Mouse (Mus musculus) megakaryocyte, embryonic 14.5 days (primary cell): ENCODE measurements at regions not wholly inside any gene's neighbourhood (a gene's known extent, or its start where the extent isn't known, plus 50 kb on each side); places are given as distances from the start of the nearest gene placed in this dataset.

ENCODE experiments used
- H3K27me3 ChIP-seq: replicated peaks from 2 replicates; pipeline ENCODE3; 2012; ENCODE audit warnings: inconsistent platforms
- H3K36me3 ChIP-seq: replicated peaks from 2 replicates; pipeline ENCODE3; 2012; ENCODE audit warnings: low read length, inconsistent platforms, mixed read lengths
- H3K4me1 ChIP-seq: 2 replicates; pipeline ENCODE4 v1.6.1; 2012; ENCODE audit warnings: inconsistent platforms
- H3K4me3 ChIP-seq: replicated peaks from 2 replicates; pipeline ENCODE3; 2012; ENCODE audit warnings: moderate library complexity, mild to moderate bottlenecking, inconsistent platforms
- H3K9me3 ChIP-seq: 2 replicates; pipeline ENCODE4 v1.6.1; 2012; ENCODE audit warnings: inconsistent platforms
- FLI1 ChIP-seq: IDR thresholded peaks from 2 replicates; pipeline ENCODE4 v1.6.1; 2012; ENCODE audit warnings: low read length, inconsistent platforms, mixed read lengths
- GATA1 ChIP-seq: IDR thresholded peaks from 3 replicates; pipeline ENCODE4 v1.6.1; 2012; ENCODE audit warnings: mixed read lengths, low read length, inconsistent platforms, borderline replicate concordance

DNA sequence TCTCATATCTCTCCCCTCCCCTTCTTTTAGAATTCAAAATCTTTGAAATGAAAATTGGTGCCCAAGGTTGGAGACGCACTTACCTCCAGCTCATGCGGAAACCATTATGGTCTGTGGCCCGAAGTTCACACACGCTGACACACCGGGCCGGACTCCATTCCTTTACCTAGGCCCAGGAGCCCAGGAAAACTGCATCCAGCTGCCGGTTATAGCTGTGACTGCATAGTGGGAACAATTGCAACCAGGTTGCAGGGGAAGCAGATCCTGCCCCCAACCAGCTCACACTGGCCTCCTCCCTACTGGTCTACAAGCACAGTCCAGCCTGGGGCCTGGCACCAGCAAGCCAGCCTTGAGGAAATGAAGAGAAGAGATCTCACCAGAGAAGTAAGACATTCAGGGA is 69.9 kb upstream of the Gm26897 start:
- TF ChIP-seq FLI1: no peak
- TF ChIP-seq GATA1: no peak
- Histone ChIP-seq H3K9me3 (peaks cover 7% of the 10 kb centered on the region), H3K4me3 (no peak overlapping the region), H3K36me3 (no peaks in the 10 kb centered on the region), H3K4me1 (no peaks in the 10 kb centered on the region), H3K27me3 (peaks cover 70% of the 10 kb centered on the region)

DNA sequence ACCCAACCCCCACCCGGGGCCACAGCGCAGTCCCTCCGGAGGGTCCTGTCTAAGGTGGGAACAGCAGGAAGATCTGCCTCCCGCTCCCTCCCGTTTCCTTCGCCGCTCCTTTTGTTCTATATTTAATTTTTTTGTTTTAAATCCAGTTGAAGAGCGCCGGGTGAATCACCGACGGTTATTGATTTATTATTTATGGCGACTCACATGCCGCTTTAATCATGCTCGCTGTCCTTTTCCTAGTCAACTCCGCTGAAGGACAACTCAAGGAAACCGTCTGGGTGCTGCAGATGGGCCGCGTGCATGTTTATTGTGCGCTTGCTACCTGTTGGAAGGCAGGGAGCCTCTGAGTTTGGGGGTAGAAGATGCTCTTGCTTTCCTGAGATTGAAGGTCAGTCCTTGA is 68.3 kb upstream of the Gm26897 start:
- H3K36me3 ChIP-seq: no peaks in the 10 kb centered on the region
- peaks cover 11% of the 10 kb centered on the region for H3K9me3 ChIP-seq
- TF ChIP-seq FLI1: no peak
- TF ChIP-seq GATA1: no peak
- H3K27me3 ChIP-seq: peaks cover 63% of the 10 kb centered on the region
- no peaks in the 10 kb centered on the region for H3K4me1 ChIP-seq
- H3K4me3 ChIP-seq: no peak overlapping the region

DNA sequence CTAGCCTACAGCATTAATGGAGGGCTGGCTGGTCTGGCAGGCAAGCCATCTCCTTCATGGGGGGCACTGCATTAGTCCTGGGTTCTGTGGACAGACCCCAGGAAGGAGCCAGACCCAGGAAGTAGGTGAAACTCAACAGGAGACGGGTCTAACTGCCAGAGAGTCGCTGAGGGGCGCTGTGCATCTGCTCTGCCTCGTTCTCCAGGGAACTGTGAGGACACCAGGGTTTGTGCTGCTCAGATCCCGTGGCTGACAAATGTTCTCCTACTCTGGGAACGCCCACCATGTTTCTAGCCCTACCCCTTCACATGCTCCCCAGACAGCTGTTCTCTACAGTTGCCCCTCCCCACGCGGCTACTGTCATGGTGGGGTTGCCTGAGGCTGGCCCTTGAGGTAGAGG is 67.7 kb upstream of the Gm26897 start:
- H3K27me3 ChIP-seq: peaks cover 63% of the 10 kb centered on the region
- H3K4me3 ChIP-seq: no peak overlapping the region
- no peaks in the 10 kb centered on the region for H3K4me1 ChIP-seq
- TF ChIP-seq FLI1 (no peak), GATA1 (no peak)
- H3K36me3 ChIP-seq: no peaks in the 10 kb centered on the region
- peaks cover 11% of the 10 kb centered on the region for H3K9me3 ChIP-seq

DNA sequence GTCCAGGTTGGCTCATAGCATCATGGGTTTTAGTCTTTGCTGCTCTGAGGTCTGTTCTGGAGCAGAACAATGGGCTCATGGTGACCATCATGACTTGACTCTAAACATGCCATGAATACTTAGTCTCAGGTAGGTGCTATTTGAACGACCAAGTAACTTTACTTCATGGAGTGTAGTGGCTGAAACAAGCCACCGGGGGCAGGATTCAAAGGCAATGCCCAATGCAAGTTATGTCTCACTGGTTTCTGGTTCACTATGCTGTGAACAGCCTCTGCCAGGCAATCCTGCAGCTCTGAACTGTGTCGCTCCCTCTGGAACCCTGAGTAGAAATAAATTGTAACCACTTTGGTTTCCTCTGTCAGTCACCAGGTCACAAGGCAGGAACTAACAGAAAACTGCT is 65.8 kb upstream of the Gm26897 start:
- H3K4me1 ChIP-seq: no peaks in the 10 kb centered on the region
- TF ChIP-seq FLI1: no peak
- no peak for TF ChIP-seq GATA1

GRCm38 (mm10) chr5:111669139-111669538 is 64.6 kb upstream of the Gm26897 start:
- TF ChIP-seq FLI1: no peak
- no peak for TF ChIP-seq GATA1
- peaks cover 61% of the 10 kb centered on the region for H3K27me3 ChIP-seq
- no peaks in the 10 kb centered on the region for H3K36me3 ChIP-seq
- no peaks in the 10 kb centered on the region for H3K4me1 ChIP-seq
- peaks cover 11% of the 10 kb centered on the region for H3K9me3 ChIP-seq
- H3K4me3 ChIP-seq: no peak overlapping the region

More for the DNA sequence above, 65.8 kb upstream of the Gm26897 start:
- H3K9me3 ChIP-seq: peaks cover 11% of the 10 kb centered on the region
- H3K36me3 ChIP-seq: no peaks in the 10 kb centered on the region
- peaks cover 66% of the 10 kb centered on the region for H3K27me3 ChIP-seq
- H3K4me3 ChIP-seq: no peak overlapping the region

GRCm38 (mm10) chr5:111671762-111672161 is 62.0 kb upstream of the Gm26897 start:
- Histone ChIP-seq H3K36me3 (no peaks in the 10 kb centered on the region), H3K9me3 (peaks cover 11% of the 10 kb centered on the region), H3K4me1 (no peaks in the 10 kb centered on the region), H3K4me3 (no peak overlapping the region), H3K27me3 (peaks cover 64% of the 10 kb centered on the region)
- TF ChIP-seq FLI1: no peak

DNA sequence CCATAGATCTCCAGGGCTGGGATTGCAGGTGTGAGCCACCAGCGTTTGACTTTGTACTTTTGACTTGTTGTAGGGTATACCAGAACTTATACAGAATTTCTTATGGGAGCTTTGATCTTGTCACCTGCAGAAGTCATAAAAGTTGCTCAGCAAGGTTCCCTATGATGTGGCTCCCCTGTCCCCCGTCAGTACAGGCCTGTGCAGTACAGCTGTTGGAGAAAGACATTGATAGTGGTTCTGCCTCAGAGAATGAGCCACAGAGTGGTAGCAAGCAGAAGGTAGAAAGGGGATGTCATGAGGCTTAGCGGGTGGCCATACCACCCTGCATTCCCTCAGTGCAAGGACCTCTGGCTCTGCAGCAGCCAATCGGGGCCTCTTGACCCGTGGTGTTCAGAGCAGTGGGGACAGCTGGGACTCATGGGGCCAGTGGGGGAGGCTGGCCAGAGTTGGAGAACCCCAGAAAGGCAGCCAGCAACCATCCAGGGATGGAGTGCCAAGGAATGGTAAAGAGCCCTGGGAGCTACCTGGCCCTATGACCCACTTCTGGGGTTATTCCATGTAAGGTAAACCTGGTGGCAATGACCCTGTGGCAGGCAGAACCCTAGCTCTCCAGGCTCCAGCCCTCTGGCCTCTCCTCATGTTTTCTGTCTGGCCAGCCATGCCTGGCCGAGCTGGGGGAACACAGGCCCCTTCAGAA is 58.6 kb upstream of the Gm26897 start:
- Histone ChIP-seq H3K36me3 (no peaks in the 10 kb centered on the region), H3K4me1 (no peaks in the 10 kb centered on the region), H3K4me3 (no peak overlapping the region), H3K9me3 (no peaks in the 10 kb centered on the region), H3K27me3 (peaks cover 77% of the 10 kb centered on the region)
- TF ChIP-seq GATA1 (no peak), FLI1 (no peak)

DNA sequence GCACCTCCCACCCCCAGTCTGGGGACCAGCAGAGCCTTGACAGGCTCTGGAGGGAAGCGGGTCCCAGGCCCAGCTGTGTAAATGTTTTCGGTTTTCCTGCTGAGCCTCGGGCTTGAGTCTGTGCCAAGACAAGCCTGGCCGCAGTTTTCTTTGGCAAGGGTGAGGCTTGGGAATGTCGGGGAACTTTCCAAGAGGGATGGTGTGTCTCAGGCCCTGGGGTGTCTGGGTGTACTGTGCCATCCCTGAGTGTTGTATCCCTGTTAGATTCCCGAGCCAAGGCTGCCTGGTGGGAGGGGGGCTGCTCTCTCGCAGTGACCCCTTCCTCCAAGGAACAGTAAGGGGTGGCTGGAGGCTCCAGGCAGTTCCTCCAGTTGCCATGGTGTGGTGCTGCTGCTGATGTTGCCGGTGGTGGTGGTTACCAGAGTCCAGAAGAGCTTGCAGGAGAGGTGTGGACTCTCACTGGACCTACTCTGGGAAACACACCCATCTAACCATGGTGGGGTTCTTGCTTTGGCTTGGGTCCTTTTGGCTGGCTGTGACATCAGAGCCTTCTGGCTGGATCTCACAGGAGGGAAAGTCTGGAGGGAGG is 58.0 kb upstream of the Gm26897 start:
- Histone ChIP-seq H3K9me3 (no peaks in the 10 kb centered on the region), H3K4me3 (no peak overlapping the region), H3K4me1 (no peaks in the 10 kb centered on the region), H3K27me3 (peaks cover 79% of the 10 kb centered on the region), H3K36me3 (no peaks in the 10 kb centered on the region)
- TF ChIP-seq GATA1 (no peak), FLI1 (no peak)

DNA sequence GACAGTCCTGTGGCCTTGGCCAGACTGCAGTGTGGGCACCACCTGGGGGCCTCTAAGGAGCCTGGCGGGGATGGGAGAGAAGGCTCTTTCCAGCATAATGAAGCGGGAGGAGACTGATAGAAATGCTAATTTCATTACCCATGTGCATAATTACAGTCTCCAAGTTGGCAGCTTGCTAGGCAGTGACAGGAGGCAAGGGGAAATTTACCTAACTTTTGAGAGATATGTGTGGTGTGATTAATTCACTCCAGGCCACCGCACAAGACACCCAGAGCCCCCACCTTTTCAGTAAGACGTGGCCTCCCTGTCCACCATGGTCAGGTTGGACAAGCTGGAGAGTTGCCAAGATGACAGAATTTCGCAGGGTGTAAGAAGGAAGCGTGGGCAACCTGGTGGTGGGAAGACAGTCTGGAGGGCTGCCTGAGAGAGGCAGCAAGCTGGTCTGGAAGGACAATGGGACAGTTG is 55.8 kb upstream of the Gm26897 start:
- Histone ChIP-seq H3K4me1 (no peaks in the 10 kb centered on the region), H3K36me3 (no peaks in the 10 kb centered on the region), H3K27me3 (peaks cover 83% of the 10 kb centered on the region), H3K4me3 (no peak overlapping the region), H3K9me3 (no peaks in the 10 kb centered on the region)
- no peak for TF ChIP-seq FLI1
- no peak for TF ChIP-seq GATA1

GRCm38 (mm10) chr5:111678496-111678895 is 55.2 kb upstream of the Gm26897 start:
- H3K4me1 ChIP-seq: no peaks in the 10 kb centered on the region
- no peaks in the 10 kb centered on the region for H3K36me3 ChIP-seq
- TF ChIP-seq GATA1 (no peak), FLI1 (no peak)
- peak overlapping the region; percentile 54 for H3K4me3 ChIP-seq
- H3K27me3 ChIP-seq: peaks cover 88% of the 10 kb centered on the region
- H3K9me3 ChIP-seq: no peaks in the 10 kb centered on the region
